Mouse (Mus musculus) cortical plate, adult 2 months (tissue): ENCODE results near the gene Htt.

Source experiments
- CTCF ChIP-seq: fragments of 200-500 bp; IDR thresholded peaks from 2 replicates; pipeline ENCODE4 v1.5.1; 2011; ENCODE audit warnings: mild to moderate bottlenecking, control low read depth, low read length; ENCODE audit not compliant: insufficient read depth; ENCODE audit errors: extremely low read depth
- POLR2A ChIP-seq: fragments of 200-500 bp; IDR thresholded peaks from 2 replicates; pipeline ENCODE4 v1.6.1; 2011; ENCODE audit warnings: mild to moderate bottlenecking, low read length, control low read depth; ENCODE audit not compliant: insufficient read depth; ENCODE audit errors: extremely low read depth

- TF ChIP-seq CTCF (0 out of 2 replicates have a peak, but pooled peaks have one; percentile 12), POLR2A (no peak)
Measured at GRCm38 (mm10) chr5:34902811-34903385, 141.4 kb downstream of the Htt start.
